Mouse (Mus musculus) heart, postnatal 0 days (tissue): Measurements from ENCODE around the gene Exph5.

Experiments used
- CTCF ChIP-seq: IDR thresholded peaks from 2 replicates; pipeline ENCODE4 v1.5.1; 2016; ENCODE audit warnings: antibody characterized with exemption, control low read depth, low read depth
- EP300 ChIP-seq: IDR thresholded peaks from 2 replicates; pipeline ENCODE4 v1.6.1; 2016; ENCODE audit warnings: antibody characterized with exemption, low read depth

GRCm38 (mm10) chr9:53389109-53389508 lies 87.6 kb downstream of the Exph5 start:
- TF ChIP-seq CTCF (no peak), EP300 (no peak)
